Mouse (Mus musculus): ENCODE results near the gene Timp3. TPM values are rescaled to one million over a fixed set of nuclear protein-coding genes. Genes with fewer than 3 reads are reported as not detected.

The Timp3 gene
- polyA plus RNA-seq, 1 experiment from 2014 or later = 91.0 TPM

DNA sequence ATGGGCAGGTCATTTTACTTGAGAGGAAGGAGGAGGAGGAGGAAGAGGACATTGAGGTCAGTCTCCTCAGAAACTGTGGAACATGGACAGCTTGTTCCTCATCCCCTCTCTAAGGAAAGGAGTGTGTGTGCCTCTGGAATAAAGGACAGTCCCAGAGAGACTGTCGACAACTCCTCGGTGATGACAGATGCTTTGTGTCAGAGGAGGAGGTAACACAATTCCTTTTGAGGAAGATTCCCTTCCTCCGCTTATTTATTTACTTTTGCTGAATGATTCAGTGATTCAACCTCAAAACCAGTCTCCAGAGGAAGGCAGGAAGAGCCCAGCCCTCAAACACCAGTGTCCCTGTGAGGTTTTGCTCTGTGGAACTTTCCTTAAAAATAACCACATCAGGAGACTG lies 29.9 kb upstream of the Timp3 start:
- H3K9ac ChIP-seq (ENCODE audit: low read length) = no peak overlapping the region
- H3K9me3 ChIP-seq (ENCODE audit: control insufficient read depth, low read length) = no peaks in the 10 kb centered on the region
- WGBS = 23% methylated on average over 3 of the region's 3 CpGs
- H3K36me3 ChIP-seq (ENCODE audit: control insufficient read depth, insufficient read depth, low read length) = no peaks in the 10 kb centered on the region
- H3K27me3 ChIP-seq (ENCODE audit: control insufficient read depth, insufficient read depth, low read length) = no peaks in the 10 kb centered on the region
- H3K4me2 ChIP-seq (ENCODE audit: low read length) = no peak overlapping the region
- H3K4me3 ChIP-seq (ENCODE audit: control insufficient read depth in 1 of 2, insufficient read depth in 1 of 2, low read depth in 1 of 2, low read length in 2 of 2) = no peak overlapping the region
- H3K27ac ChIP-seq (replicated peaks in 1 of 2; ENCODE audit: control insufficient read depth in 1 of 2, insufficient read depth in 1 of 2, low read depth in 2 of 2, low read length in 2 of 2) = no peak overlapping the region
- peaks cover 0 to 8% of the 10 kb centered on the region in 2 experiments; a peak in 1 of 4 replicates for H3K4me1 ChIP-seq (ENCODE audit: control insufficient read depth in 2 of 2, insufficient read depth in 2 of 2, low read length in 2 of 2)
- ATAC-seq (ENCODE audit: insufficient number of reproducible peaks, insufficient read depth, low FRiP score, low read depth) = no peak

DNA sequence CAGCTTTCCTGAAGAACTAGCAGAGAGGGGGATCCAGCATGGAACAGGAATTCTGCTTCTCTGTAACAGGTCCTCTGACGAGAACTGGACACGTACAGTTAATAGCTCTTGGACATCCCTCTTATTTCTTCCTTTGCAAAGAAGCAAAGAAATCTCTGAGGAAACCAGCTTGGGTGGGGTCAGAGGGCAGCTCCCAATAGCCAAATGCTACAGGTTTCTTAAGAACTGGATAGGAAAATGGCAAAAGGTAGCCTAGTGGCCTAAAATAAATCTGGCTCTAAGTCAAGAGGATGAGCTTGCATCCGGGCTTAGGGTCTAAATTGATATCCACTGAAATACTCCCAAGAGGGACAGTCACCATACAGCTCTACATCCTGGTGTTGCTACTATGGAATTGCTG lies 27.3 kb upstream of the Timp3 start:
- peak overlapping the region in 1 of 2 experiments; percentile 62; a peak in 2 of 4 replicates for H3K27ac ChIP-seq (replicated peaks in 1 of 2; ENCODE audit: control insufficient read depth in 1 of 2, insufficient read depth in 1 of 2, low read depth in 2 of 2, low read length in 2 of 2)
- H3K9ac ChIP-seq (ENCODE audit: low read length) = no peak overlapping the region
- peaks cover 0 to 8% of the 10 kb centered on the region in 2 experiments; a peak in 1 of 4 replicates for H3K4me1 ChIP-seq (ENCODE audit: control insufficient read depth in 2 of 2, insufficient read depth in 2 of 2, low read length in 2 of 2)
- H3K36me3 ChIP-seq (ENCODE audit: control insufficient read depth, insufficient read depth, low read length) = no peaks in the 10 kb centered on the region
- no peak overlapping the region for H3K4me3 ChIP-seq (ENCODE audit: control insufficient read depth in 1 of 2, insufficient read depth in 1 of 2, low read depth in 1 of 2, low read length in 2 of 2)
- no peaks in the 10 kb centered on the region for H3K9me3 ChIP-seq (ENCODE audit: control insufficient read depth, low read length)
- H3K27me3 ChIP-seq (ENCODE audit: control insufficient read depth, insufficient read depth, low read length) = no peaks in the 10 kb centered on the region
- no peak overlapping the region for H3K4me2 ChIP-seq (ENCODE audit: low read length)
- WGBS = 61% methylated on average over 3 of the region's 3 CpGs
- ATAC-seq (ENCODE audit: insufficient number of reproducible peaks, insufficient read depth, low FRiP score, low read depth) = no peak

GRCm38 (mm10) chr10:86273410-86274191 lies 26.6 kb upstream of the Timp3 start:
- Histone ChIP-seq H3K4me3 (ENCODE audit: control insufficient read depth in 1 of 2, insufficient read depth in 1 of 2, low read depth in 1 of 2, low read length in 2 of 2) (no peak overlapping the region), H3K27me3 (ENCODE audit: control insufficient read depth, insufficient read depth, low read length) (no peaks in the 10 kb centered on the region), H3K4me2 (ENCODE audit: low read length) (no peak overlapping the region), H3K9me3 (ENCODE audit: control insufficient read depth, low read length) (no peaks in the 10 kb centered on the region), H3K4me1 (ENCODE audit: control insufficient read depth in 2 of 2, insufficient read depth in 2 of 2, low read length in 2 of 2) (peaks cover 0 to 8% of the 10 kb centered on the region in 2 experiments; a peak in 1 of 4 replicates), H3K9ac (ENCODE audit: low read length) (no peak overlapping the region), H3K36me3 (ENCODE audit: control insufficient read depth, insufficient read depth, low read length) (no peaks in the 10 kb centered on the region), H3K27ac (replicated peaks in 1 of 2; ENCODE audit: control insufficient read depth in 1 of 2, insufficient read depth in 1 of 2, low read depth in 2 of 2, low read length in 2 of 2) (peak overlapping the region; percentile 18 to 62)
- WGBS = 53% methylated on average over 19 of the region's 19 CpGs
- ATAC-seq (ENCODE audit: insufficient number of reproducible peaks, insufficient read depth, low FRiP score, low read depth) = peak; percentile 64

GRCm38 (mm10) chr10:86275585-86275984 lies 24.6 kb upstream of the Timp3 start:
- Histone ChIP-seq H3K27ac (replicated peaks in 1 of 2; ENCODE audit: control insufficient read depth in 1 of 2, insufficient read depth in 1 of 2, low read depth in 2 of 2, low read length in 2 of 2) (no peak overlapping the region), H3K4me2 (ENCODE audit: low read length) (no peak overlapping the region), H3K9me3 (ENCODE audit: control insufficient read depth, low read length) (no peaks in the 10 kb centered on the region), H3K27me3 (ENCODE audit: control insufficient read depth, insufficient read depth, low read length) (no peaks in the 10 kb centered on the region), H3K36me3 (ENCODE audit: control insufficient read depth, insufficient read depth, low read length) (no peaks in the 10 kb centered on the region), H3K9ac (ENCODE audit: low read length) (no peak overlapping the region), H3K4me1 (ENCODE audit: control insufficient read depth in 2 of 2, insufficient read depth in 2 of 2, low read length in 2 of 2) (peaks cover 0 to 8% of the 10 kb centered on the region in 2 experiments; a peak in 1 of 4 replicates), H3K4me3 (ENCODE audit: control insufficient read depth in 1 of 2, insufficient read depth in 1 of 2, low read depth in 1 of 2, low read length in 2 of 2) (no peak overlapping the region)
- 82% methylated on average over 5 of the region's 5 CpGs for WGBS
- no peak for ATAC-seq (ENCODE audit: insufficient number of reproducible peaks, insufficient read depth, low FRiP score, low read depth)

- Histone ChIP-seq H3K27me3 (ENCODE audit: control insufficient read depth, insufficient read depth, low read length) (no peaks in the 10 kb centered on the region), H3K9ac (ENCODE audit: low read length) (no peak overlapping the region), H3K9me3 (ENCODE audit: control insufficient read depth, low read length) (no peaks in the 10 kb centered on the region), H3K4me1 (ENCODE audit: control insufficient read depth in 2 of 2, insufficient read depth in 2 of 2, low read length in 2 of 2) (peaks cover 0 to 8% of the 10 kb centered on the region in 2 experiments; a peak in 1 of 4 replicates), H3K4me2 (ENCODE audit: low read length) (no peak overlapping the region), H3K27ac (replicated peaks in 1 of 2; ENCODE audit: control insufficient read depth in 1 of 2, insufficient read depth in 1 of 2, low read depth in 2 of 2, low read length in 2 of 2) (no peak overlapping the region), H3K4me3 (ENCODE audit: control insufficient read depth in 1 of 2, insufficient read depth in 1 of 2, low read depth in 1 of 2, low read length in 2 of 2) (no peak overlapping the region), H3K36me3 (ENCODE audit: control insufficient read depth, insufficient read depth, low read length) (no peaks in the 10 kb centered on the region)
- 82% methylated on average over 5 of the region's 5 CpGs for WGBS
- ATAC-seq (ENCODE audit: insufficient number of reproducible peaks, insufficient read depth, low FRiP score, low read depth) = no peak
These were observed 22.8 kb upstream of the Timp3 start for GRCm38 (mm10) chr10:86277327-86277726.

- no peak overlapping the region for H3K27ac ChIP-seq (replicated peaks in 1 of 2; ENCODE audit: control insufficient read depth in 1 of 2, insufficient read depth in 1 of 2, low read depth in 2 of 2, low read length in 2 of 2)
- no peak overlapping the region for H3K9ac ChIP-seq (ENCODE audit: low read length)
- no peaks in the 10 kb centered on the region for H3K36me3 ChIP-seq (ENCODE audit: control insufficient read depth, insufficient read depth, low read length)
- H3K4me1 ChIP-seq (ENCODE audit: control insufficient read depth in 2 of 2, insufficient read depth in 2 of 2, low read length in 2 of 2) = peaks cover 0 to 5% of the 10 kb centered on the region in 2 experiments; a peak in 1 of 4 replicates
- H3K27me3 ChIP-seq (ENCODE audit: control insufficient read depth, insufficient read depth, low read length) = no peaks in the 10 kb centered on the region
- no peaks in the 10 kb centered on the region for H3K9me3 ChIP-seq (ENCODE audit: control insufficient read depth, low read length)
- 64% methylated on average over 2 of the region's 2 CpGs for WGBS
- no peak overlapping the region for H3K4me2 ChIP-seq (ENCODE audit: low read length)
- H3K4me3 ChIP-seq (ENCODE audit: control insufficient read depth in 1 of 2, insufficient read depth in 1 of 2, low read depth in 1 of 2, low read length in 2 of 2) = no peak overlapping the region
- no peak for ATAC-seq (ENCODE audit: insufficient number of reproducible peaks, insufficient read depth, low FRiP score, low read depth)
These were observed 21.7 kb upstream of the Timp3 start for GRCm38 (mm10) chr10:86278481-86278880.

DNA sequence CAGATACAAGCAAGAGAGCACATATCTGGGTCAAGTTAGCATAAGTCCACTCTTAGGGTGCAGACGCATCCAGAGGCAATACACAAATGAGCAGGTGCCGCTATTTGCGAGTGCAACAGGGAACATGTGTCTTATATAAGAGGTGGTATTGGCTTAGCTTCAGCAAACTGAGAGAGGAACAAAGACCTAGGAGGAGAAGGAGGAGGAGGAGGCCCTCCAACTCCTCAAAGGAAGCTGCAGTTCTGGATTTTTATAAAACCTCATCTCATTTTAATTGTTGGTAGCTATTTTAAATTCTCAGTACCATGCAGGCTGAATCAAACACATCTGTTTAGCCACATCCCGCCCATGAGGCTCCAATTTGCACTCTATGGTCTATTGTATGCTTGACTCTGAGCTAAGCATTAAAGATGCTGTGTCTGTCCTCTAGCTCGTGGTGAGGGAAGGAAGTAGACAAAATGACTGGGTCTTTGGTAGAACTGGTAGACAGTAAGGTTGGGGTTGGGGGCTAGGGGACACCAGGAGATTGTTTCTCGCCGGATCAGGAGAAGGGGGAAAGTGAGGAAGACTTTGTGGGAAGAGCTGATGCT lies 20.5 kb upstream of the Timp3 start:
- no peaks in the 10 kb centered on the region for H3K27me3 ChIP-seq (ENCODE audit: control insufficient read depth, insufficient read depth, low read length)
- WGBS = 85% methylated on average over 7 of the region's 7 CpGs
- no peak overlapping the region for H3K27ac ChIP-seq (replicated peaks in 1 of 2; ENCODE audit: control insufficient read depth in 1 of 2, insufficient read depth in 1 of 2, low read depth in 2 of 2, low read length in 2 of 2)
- H3K4me2 ChIP-seq (ENCODE audit: low read length) = no peak overlapping the region
- H3K4me1 ChIP-seq (ENCODE audit: control insufficient read depth in 2 of 2, insufficient read depth in 2 of 2, low read length in 2 of 2) = no peaks in the 10 kb centered on the region
- H3K9me3 ChIP-seq (ENCODE audit: control insufficient read depth, low read length) = no peaks in the 10 kb centered on the region
- ATAC-seq (ENCODE audit: insufficient number of reproducible peaks, insufficient read depth, low FRiP score, low read depth) = no peak
- no peak overlapping the region for H3K4me3 ChIP-seq (ENCODE audit: control insufficient read depth in 1 of 2, insufficient read depth in 1 of 2, low read depth in 1 of 2, low read length in 2 of 2)
- H3K36me3 ChIP-seq (ENCODE audit: control insufficient read depth, insufficient read depth, low read length) = no peaks in the 10 kb centered on the region
- no peak overlapping the region for H3K9ac ChIP-seq (ENCODE audit: low read length)

Measured in heart, embryonic 14.5 days (tissue).